Mouse (Mus musculus): ENCODE measurements around the gene Gm20517. TPM values are rescaled to one million over a fixed set of nuclear protein-coding genes. Genes with fewer than 3 reads are reported as not detected.

Gene Gm20517
- polyA plus RNA-seq (2014; fragmentation: Nextera tagmentation; extraction: Ambion mirVana) = 1.7 and 2.2 TPM in 2 replicates

GRCm38 (mm10) chr17:47610849-47611660 lies at the start of gene Gm20517, which contains the start of the genes Bysl and Med20:
TSS of gene Gm20517 (plus strand) at chr17:47611589.
TSS of gene Bysl (minus strand) at chr17:47611492.
TSS of gene Med20 (plus strand) at chr17:47611582.
- peak; percentile 91 for ATAC-seq (ENCODE audit: insufficient number of reproducible peaks, insufficient read depth, low FRiP score, low read depth)
- peak within 1 kb of the TSS; percentile 85 for H3K9ac ChIP-seq (ENCODE audit: low read length)
- peak within 1 kb of the TSS; percentile 90 for H3K4me2 ChIP-seq (ENCODE audit: low read length)
- peaks cover 6 to 23% of the 10 kb centered on the region in 2 experiments; a peak in 3 of 4 replicates for H3K4me1 ChIP-seq (ENCODE audit: control insufficient read depth in 2 of 2, insufficient read depth in 2 of 2, low read length in 2 of 2)
- H3K27ac ChIP-seq (replicated peaks in 1 of 2; ENCODE audit: control insufficient read depth in 1 of 2, insufficient read depth in 1 of 2, low read depth in 2 of 2, low read length in 2 of 2) = peak within 1 kb of the TSS; percentile 45 to 80
- under 1% methylated on average over 59 of the region's 59 CpGs for WGBS
- H3K4me3 ChIP-seq (ENCODE audit: control insufficient read depth in 1 of 2, insufficient read depth in 1 of 2, low read depth in 1 of 2, low read length in 2 of 2) = peak within 1 kb of the TSS; percentile 74 to 91
- peaks cover 64% of the 10 kb centered on the region for H3K36me3 ChIP-seq (ENCODE audit: control insufficient read depth, insufficient read depth, low read length)
- H3K27me3 ChIP-seq (ENCODE audit: control insufficient read depth, insufficient read depth, low read length) = no peaks in the 10 kb centered on the region
- no peaks in the 10 kb centered on the region for H3K9me3 ChIP-seq (ENCODE audit: control insufficient read depth, low read length)

DNA sequence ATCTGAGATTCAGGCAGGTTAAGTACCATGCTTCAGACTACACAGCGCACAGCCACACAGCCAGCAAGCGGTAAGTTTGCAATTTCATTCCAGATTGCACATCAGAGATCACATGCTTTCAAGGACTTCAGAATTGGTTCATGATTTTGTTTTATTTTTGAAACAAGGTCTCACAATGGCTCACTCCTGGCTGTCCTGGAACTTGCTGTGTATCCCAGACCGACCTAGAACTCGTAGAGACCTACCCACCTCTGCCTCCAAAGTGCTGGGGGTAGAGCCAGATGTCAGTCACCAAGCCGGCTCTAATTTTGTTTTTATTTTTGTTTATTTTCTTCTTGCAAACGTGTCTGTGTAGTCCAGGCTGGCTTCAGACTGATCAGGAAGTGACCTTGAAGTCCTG lies 48.5 kb upstream of the Gm20517 start:
- no peak overlapping the region for H3K9ac ChIP-seq (ENCODE audit: low read length)
- H3K27me3 ChIP-seq (ENCODE audit: control insufficient read depth, insufficient read depth, low read length) = no peaks in the 10 kb centered on the region
- H3K4me1 ChIP-seq (ENCODE audit: control insufficient read depth in 2 of 2, insufficient read depth in 2 of 2, low read length in 2 of 2) = peaks cover 8 to 10% of the 10 kb centered on the region in 2 experiments; a peak in 3 of 4 replicates
- 80% methylated on average over 6 of the region's 6 CpGs for WGBS
- H3K4me2 ChIP-seq (ENCODE audit: low read length) = no peak overlapping the region
- no peak overlapping the region for H3K4me3 ChIP-seq (ENCODE audit: control insufficient read depth in 1 of 2, insufficient read depth in 1 of 2, low read depth in 1 of 2, low read length in 2 of 2)
- no peak overlapping the region for H3K27ac ChIP-seq (replicated peaks in 1 of 2; ENCODE audit: control insufficient read depth in 1 of 2, insufficient read depth in 1 of 2, low read depth in 2 of 2, low read length in 2 of 2)
- H3K9me3 ChIP-seq (ENCODE audit: control insufficient read depth, low read length) = no peaks in the 10 kb centered on the region
- no peak for ATAC-seq (ENCODE audit: insufficient number of reproducible peaks, insufficient read depth, low FRiP score, low read depth)
- no peaks in the 10 kb centered on the region for H3K36me3 ChIP-seq (ENCODE audit: control insufficient read depth, insufficient read depth, low read length)

DNA sequence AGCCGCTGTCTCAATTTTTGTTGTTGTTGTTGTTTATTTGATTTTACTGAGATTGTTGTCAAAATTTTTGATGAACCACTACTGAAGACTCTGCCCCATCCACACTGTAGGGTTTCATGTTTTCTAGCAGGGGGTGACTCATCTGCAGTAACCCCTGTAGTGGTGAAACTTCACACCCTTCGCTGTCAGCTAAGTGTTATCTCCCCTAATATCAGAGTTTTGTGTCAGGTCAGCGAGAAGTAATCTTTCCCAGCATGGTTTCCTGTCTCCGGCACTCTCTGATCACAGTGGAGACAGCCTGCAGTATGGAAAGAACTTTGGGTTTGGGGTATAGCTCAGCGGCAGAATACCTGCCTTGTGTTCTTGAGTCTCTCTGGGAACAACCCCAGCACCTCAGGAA lies 46.8 kb upstream of the Gm20517 start:
- Histone ChIP-seq H3K9me3 (ENCODE audit: control insufficient read depth, low read length) (no peaks in the 10 kb centered on the region), H3K27me3 (ENCODE audit: control insufficient read depth, insufficient read depth, low read length) (no peaks in the 10 kb centered on the region), H3K4me3 (ENCODE audit: control insufficient read depth in 1 of 2, insufficient read depth in 1 of 2, low read depth in 1 of 2, low read length in 2 of 2) (no peak overlapping the region), H3K27ac (replicated peaks in 1 of 2; ENCODE audit: control insufficient read depth in 1 of 2, insufficient read depth in 1 of 2, low read depth in 2 of 2, low read length in 2 of 2) (no peak overlapping the region), H3K36me3 (ENCODE audit: control insufficient read depth, insufficient read depth, low read length) (no peaks in the 10 kb centered on the region), H3K4me2 (ENCODE audit: low read length) (no peak overlapping the region), H3K9ac (ENCODE audit: low read length) (no peak overlapping the region), H3K4me1 (ENCODE audit: control insufficient read depth in 2 of 2, insufficient read depth in 2 of 2, low read length in 2 of 2) (peaks cover 5 to 7% of the 10 kb centered on the region in 2 experiments; a peak in 3 of 4 replicates)
- ATAC-seq (ENCODE audit: insufficient number of reproducible peaks, insufficient read depth, low FRiP score, low read depth) = no peak
- WGBS = 52% methylated on average over 5 of the region's 5 CpGs

- no peaks in the 10 kb centered on the region for H3K9me3 ChIP-seq (ENCODE audit: control insufficient read depth, low read length)
- H3K27me3 ChIP-seq (ENCODE audit: control insufficient read depth, insufficient read depth, low read length) = no peaks in the 10 kb centered on the region
- no peak for ATAC-seq (ENCODE audit: insufficient number of reproducible peaks, insufficient read depth, low FRiP score, low read depth)
- H3K4me2 ChIP-seq (ENCODE audit: low read length) = no peak overlapping the region
- H3K27ac ChIP-seq (replicated peaks in 1 of 2; ENCODE audit: control insufficient read depth in 1 of 2, insufficient read depth in 1 of 2, low read depth in 2 of 2, low read length in 2 of 2) = no peak overlapping the region
- H3K36me3 ChIP-seq (ENCODE audit: control insufficient read depth, insufficient read depth, low read length) = no peaks in the 10 kb centered on the region
- WGBS = 51% methylated on average over 2 of the region's 2 CpGs
- H3K4me1 ChIP-seq (ENCODE audit: control insufficient read depth in 2 of 2, insufficient read depth in 2 of 2, low read length in 2 of 2) = no peaks in the 10 kb centered on the region
- no peak overlapping the region for H3K4me3 ChIP-seq (ENCODE audit: control insufficient read depth in 1 of 2, insufficient read depth in 1 of 2, low read depth in 1 of 2, low read length in 2 of 2)
- no peak overlapping the region for H3K9ac ChIP-seq (ENCODE audit: low read length)
These were observed 45.3 kb upstream of the Gm20517 start for GRCm38 (mm10) chr17:47566133-47566532.

- H3K27me3 ChIP-seq (ENCODE audit: control insufficient read depth, insufficient read depth, low read length) = no peaks in the 10 kb centered on the region
- no peak overlapping the region for H3K4me2 ChIP-seq (ENCODE audit: low read length)
- 50% methylated on average over 3 of the region's 3 CpGs for WGBS
- H3K4me1 ChIP-seq (ENCODE audit: control insufficient read depth in 2 of 2, insufficient read depth in 2 of 2, low read length in 2 of 2) = no peaks in the 10 kb centered on the region
- H3K4me3 ChIP-seq (ENCODE audit: control insufficient read depth in 1 of 2, insufficient read depth in 1 of 2, low read depth in 1 of 2, low read length in 2 of 2) = no peak overlapping the region
- peak overlapping the region; percentile 11 to 70 for H3K27ac ChIP-seq (replicated peaks in 1 of 2; ENCODE audit: control insufficient read depth in 1 of 2, insufficient read depth in 1 of 2, low read depth in 2 of 2, low read length in 2 of 2)
- H3K9me3 ChIP-seq (ENCODE audit: control insufficient read depth, low read length) = no peaks in the 10 kb centered on the region
- no peaks in the 10 kb centered on the region for H3K36me3 ChIP-seq (ENCODE audit: control insufficient read depth, insufficient read depth, low read length)
- peak; percentile 57; the same call in 1 of the 2 replicates for ATAC-seq (ENCODE audit: insufficient number of reproducible peaks, insufficient read depth, low FRiP score, low read depth)
- no peak overlapping the region for H3K9ac ChIP-seq (ENCODE audit: low read length)
These were observed 44.1 kb upstream of the Gm20517 start for GRCm38 (mm10) chr17:47567271-47567670.

DNA sequence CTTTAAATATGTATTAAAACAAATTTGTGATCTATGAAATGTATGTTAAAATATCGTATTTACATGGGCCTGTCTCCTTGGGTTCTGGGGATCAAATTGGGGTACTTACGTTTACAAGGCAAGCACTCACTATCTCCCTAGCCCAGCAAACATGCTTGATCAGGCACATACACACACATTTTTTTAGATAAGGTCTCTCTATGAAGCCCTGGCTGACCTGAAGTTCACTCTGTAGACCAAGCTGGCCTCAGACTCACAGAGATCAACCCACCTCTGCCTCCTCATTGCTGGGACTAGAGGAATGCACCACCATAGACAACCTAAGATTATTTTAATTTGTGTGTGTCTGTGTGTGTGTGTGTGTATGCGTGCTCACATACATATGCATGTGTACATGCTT lies 43.0 kb upstream of the Gm20517 start:
- no peak overlapping the region for H3K9ac ChIP-seq (ENCODE audit: low read length)
- H3K4me2 ChIP-seq (ENCODE audit: low read length) = no peak overlapping the region
- ATAC-seq (ENCODE audit: insufficient number of reproducible peaks, insufficient read depth, low FRiP score, low read depth) = no peak
- no peak overlapping the region for H3K27ac ChIP-seq (replicated peaks in 1 of 2; ENCODE audit: control insufficient read depth in 1 of 2, insufficient read depth in 1 of 2, low read depth in 2 of 2, low read length in 2 of 2)
- H3K36me3 ChIP-seq (ENCODE audit: control insufficient read depth, insufficient read depth, low read length) = no peaks in the 10 kb centered on the region
- no peaks in the 10 kb centered on the region for H3K27me3 ChIP-seq (ENCODE audit: control insufficient read depth, insufficient read depth, low read length)
- H3K4me3 ChIP-seq (ENCODE audit: control insufficient read depth in 1 of 2, insufficient read depth in 1 of 2, low read depth in 1 of 2, low read length in 2 of 2) = no peak overlapping the region
- no peaks in the 10 kb centered on the region for H3K9me3 ChIP-seq (ENCODE audit: control insufficient read depth, low read length)
- H3K4me1 ChIP-seq (ENCODE audit: control insufficient read depth in 2 of 2, insufficient read depth in 2 of 2, low read length in 2 of 2) = no peaks in the 10 kb centered on the region
- 82% methylated on average over 3 of the region's 3 CpGs for WGBS

- H3K9me3 ChIP-seq (ENCODE audit: control insufficient read depth, low read length) = no peaks in the 10 kb centered on the region
- ATAC-seq (ENCODE audit: insufficient number of reproducible peaks, insufficient read depth, low FRiP score, low read depth) = no peak
- no peak overlapping the region for H3K9ac ChIP-seq (ENCODE audit: low read length)
- H3K27me3 ChIP-seq (ENCODE audit: control insufficient read depth, insufficient read depth, low read length) = no peaks in the 10 kb centered on the region
- no peaks in the 10 kb centered on the region for H3K36me3 ChIP-seq (ENCODE audit: control insufficient read depth, insufficient read depth, low read length)
- no peak overlapping the region for H3K27ac ChIP-seq (replicated peaks in 1 of 2; ENCODE audit: control insufficient read depth in 1 of 2, insufficient read depth in 1 of 2, low read depth in 2 of 2, low read length in 2 of 2)
- H3K4me1 ChIP-seq (ENCODE audit: control insufficient read depth in 2 of 2, insufficient read depth in 2 of 2, low read length in 2 of 2) = no peaks in the 10 kb centered on the region
- no peak overlapping the region for H3K4me2 ChIP-seq (ENCODE audit: low read length)
- whole genome bisulfite sequencing = 86% methylated on average over 10 of the region's 10 CpGs
- no peak overlapping the region for H3K4me3 ChIP-seq (ENCODE audit: control insufficient read depth in 1 of 2, insufficient read depth in 1 of 2, low read depth in 1 of 2, low read length in 2 of 2)
These were observed 42.4 kb upstream of the Gm20517 start for GRCm38 (mm10) chr17:47568951-47569527.

Measured in heart, embryonic 14.5 days (tissue).